Mouse (Mus musculus): ENCODE data around the gene Sstr3. TPM values are rescaled to one million over a fixed set of nuclear protein-coding genes. Genes with fewer than 3 reads are reported as not detected.

The Sstr3 gene
- polyA plus RNA-seq, 1 experiment from 2014 or later, result 0.22 TPM

DNA sequence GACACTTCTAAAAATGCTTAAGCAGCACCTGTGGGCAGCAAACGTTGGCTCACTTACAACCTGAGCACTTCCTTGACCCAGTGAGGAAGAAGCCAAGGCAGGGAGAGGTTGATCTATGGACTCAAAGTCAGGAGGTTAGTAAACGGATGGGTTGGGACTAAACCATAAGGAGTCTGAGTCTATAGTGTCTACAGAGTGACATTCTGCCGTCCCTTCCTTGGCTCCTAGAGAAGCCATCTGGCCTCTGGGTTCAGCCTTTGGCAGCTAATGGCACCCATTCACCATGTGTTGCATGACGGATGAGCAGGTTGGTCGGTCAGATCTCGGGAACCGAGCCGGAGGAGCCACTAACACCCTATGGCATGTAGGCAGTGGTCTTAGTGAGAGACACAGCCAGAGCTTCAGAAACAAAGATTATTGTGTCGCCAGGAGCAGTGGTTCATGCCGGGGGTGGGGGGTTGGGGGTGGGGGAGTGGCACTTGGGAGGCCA lies 11.1 kb downstream of the Sstr3 start:
- Histone ChIP-seq H3K27me3 (ENCODE audit: insufficient read depth, poor library complexity, severe bottlenecking) (peaks cover 26% of the 10 kb centered on the region), H3K27ac (no peak overlapping the region), H3K4me3 (no peak overlapping the region), H3K4me1 (replicated peaks) (peaks cover 51% of the 10 kb centered on the region), H3K9me3 (no peaks in the 10 kb centered on the region), H3K36me3 (no peaks in the 10 kb centered on the region)
- DNase-seq (ENCODE audit: low spot score), result no peak
- WGBS, result 82% methylated on average over 10 of the region's 10 CpGs

DNA sequence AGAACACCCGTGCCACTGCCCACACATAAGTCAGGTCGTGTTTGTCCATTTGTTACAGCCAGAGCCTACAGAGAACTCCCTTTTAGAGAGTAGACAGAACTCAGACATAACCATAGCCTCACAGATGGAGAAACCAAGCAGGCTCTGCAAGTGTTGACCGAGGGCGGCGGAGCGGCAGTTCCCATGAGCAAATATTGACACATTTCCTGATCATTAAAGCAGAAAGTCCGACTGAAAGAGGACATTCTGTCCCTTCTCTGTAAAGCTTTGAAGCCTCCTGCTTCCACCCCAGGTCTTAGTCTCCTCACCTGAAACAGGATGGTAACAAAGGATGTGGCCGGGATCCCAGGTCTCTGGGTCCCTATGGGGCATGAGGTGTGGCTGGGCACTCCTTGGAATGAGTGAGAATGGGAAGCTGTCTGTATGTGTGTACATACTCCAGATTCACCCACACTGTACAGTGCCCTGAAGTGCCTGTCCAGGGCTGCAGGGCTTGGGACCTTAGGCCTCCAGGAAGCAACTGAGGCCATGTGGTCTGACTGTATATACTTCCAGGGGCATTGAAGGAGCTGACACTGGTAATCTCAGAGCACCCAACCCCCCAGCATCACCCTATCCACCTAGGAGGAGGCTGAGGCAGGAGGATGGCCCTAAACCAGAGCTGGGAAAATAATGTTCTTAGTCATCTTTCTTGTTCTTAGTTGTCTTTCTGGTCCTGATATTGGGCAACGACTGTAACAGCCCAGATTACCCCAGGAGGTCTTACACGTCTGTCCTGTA lies 11.7 kb downstream of the Sstr3 start:
- H3K27me3 ChIP-seq (ENCODE audit: insufficient read depth, poor library complexity, severe bottlenecking), result peaks cover 22% of the 10 kb centered on the region
- 69% methylated on average over 10 of the region's 10 CpGs for WGBS
- no peaks in the 10 kb centered on the region for H3K9me3 ChIP-seq
- 0 out of 2 replicates have a peak overlapping the region, but pooled peaks have one; percentile 8 for H3K27ac ChIP-seq
- H3K36me3 ChIP-seq, result no peaks in the 10 kb centered on the region
- H3K4me1 ChIP-seq (replicated peaks), result peaks cover 53% of the 10 kb centered on the region
- H3K4me3 ChIP-seq, result no peak overlapping the region
- DNase-seq (ENCODE audit: low spot score), result no peak

DNA sequence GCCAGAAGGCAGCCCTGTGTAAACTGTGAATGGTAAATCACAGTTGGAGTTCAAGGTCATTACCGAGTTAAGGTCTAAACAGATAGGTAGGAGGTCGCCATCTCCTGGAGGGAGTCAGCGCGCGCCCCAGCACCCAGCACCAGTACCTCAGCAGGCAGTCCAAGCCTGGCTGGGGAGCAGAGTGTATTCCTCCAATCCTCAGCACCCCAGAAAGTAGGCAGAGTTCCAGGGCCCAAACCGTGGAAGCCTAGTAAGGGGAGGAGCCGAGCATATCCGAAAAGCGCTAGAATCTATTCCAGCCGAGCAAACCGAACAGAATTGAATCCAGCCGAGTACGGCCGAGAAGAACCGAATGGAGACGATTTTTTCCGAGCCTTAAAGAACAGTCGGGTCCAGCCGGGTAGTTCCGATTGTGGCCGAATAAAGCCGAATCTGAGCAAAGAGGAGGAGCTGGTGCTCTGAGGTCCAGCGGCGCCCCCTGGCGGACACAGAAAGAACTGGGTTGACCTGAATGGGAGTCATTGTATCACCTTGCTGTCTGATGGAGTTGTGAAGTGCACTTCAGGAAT lies 12.5 kb downstream of the Sstr3 start:
- Histone ChIP-seq H3K4me1 (replicated peaks) (peaks cover 53% of the 10 kb centered on the region), H3K27ac (peak overlapping the region; percentile 81), H3K36me3 (no peaks in the 10 kb centered on the region), H3K27me3 (ENCODE audit: insufficient read depth, poor library complexity, severe bottlenecking) (peaks cover 22% of the 10 kb centered on the region), H3K9me3 (no peaks in the 10 kb centered on the region), H3K4me3 (peak overlapping the region; percentile 49)
- WGBS, result under 1% methylated on average over 25 of the region's 25 CpGs
- peak; percentile 97 for DNase-seq (ENCODE audit: low spot score)

DNA sequence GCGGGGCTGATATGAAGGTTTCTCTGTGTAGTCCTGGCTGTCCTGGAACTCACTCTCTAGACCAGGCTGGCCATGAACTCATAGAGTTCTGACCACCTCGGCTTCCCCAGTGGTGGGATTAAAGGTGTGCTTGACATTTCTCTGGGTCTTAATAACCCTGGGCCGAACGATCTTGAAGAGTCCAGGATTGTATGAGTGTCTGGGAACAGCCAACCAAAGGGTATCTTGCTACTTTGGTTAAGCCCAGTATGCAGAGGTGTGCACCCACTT lies 13.1 kb downstream of the Sstr3 start:
- Histone ChIP-seq H3K36me3 (no peaks in the 10 kb centered on the region), H3K27ac (peak overlapping the region; percentile 81), H3K4me1 (replicated peaks) (peaks cover 49% of the 10 kb centered on the region), H3K4me3 (peak overlapping the region; percentile 49), H3K9me3 (no peaks in the 10 kb centered on the region), H3K27me3 (ENCODE audit: insufficient read depth, poor library complexity, severe bottlenecking) (peaks cover 19% of the 10 kb centered on the region)
- 76% methylated on average over 4 of the region's 4 CpGs for WGBS
- DNase-seq (ENCODE audit: low spot score), result no peak

DNA sequence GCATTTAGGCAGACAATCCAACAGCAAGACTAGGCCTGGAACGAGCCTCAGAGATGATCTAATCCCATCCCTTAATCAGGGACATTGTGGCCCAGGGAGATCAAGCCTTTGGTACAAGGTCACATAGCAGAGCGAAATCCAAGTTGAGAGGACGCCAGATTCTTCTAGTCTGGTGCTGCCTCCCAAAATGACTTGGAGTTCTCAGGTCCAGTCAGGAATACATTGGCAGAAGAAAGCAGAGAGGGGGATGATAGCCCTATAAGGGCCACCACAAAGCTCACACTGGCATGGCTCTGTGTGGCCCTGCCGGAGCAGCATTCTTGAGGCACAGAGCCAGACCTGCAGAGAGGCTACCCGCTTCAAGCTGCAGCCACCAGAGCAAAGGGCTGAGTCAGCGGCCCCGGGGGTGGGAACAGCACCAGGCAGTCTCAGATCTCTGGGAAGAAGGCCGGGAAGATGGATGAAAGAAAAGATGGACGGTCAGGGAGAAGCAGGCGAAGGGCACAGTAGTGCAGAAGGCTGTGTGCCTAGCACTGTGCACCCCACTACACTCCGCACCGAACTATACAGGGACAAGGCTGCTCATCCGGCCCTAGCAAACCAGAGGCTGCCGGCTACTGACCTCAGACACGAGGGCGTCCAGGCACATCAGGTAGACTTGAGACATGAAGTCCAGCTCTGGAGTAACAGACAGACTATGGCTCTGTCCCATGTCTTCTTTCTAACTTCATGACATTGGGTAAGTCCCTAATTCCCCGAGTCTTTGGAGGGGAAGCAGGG lies 13.6 kb downstream of the Sstr3 start, which contains the start of gene C1qtnf6:
TSS of gene C1qtnf6 (minus strand) at position 746 of the 780 bp plus-strand sequence.
- WGBS, result 70% methylated on average over 17 of the region's 17 CpGs
- Histone ChIP-seq H3K4me3 (peak within 1 kb of the TSS; percentile 49), H3K4me1 (replicated peaks) (peaks cover 44% of the 10 kb centered on the region), H3K9me3 (no peaks in the 10 kb centered on the region), H3K27me3 (ENCODE audit: insufficient read depth, poor library complexity, severe bottlenecking) (peaks cover 19% of the 10 kb centered on the region), H3K27ac (peak within 1 kb of the TSS; percentile 81), H3K36me3 (no peaks in the 10 kb centered on the region)
- no peak for DNase-seq (ENCODE audit: low spot score)

DNA sequence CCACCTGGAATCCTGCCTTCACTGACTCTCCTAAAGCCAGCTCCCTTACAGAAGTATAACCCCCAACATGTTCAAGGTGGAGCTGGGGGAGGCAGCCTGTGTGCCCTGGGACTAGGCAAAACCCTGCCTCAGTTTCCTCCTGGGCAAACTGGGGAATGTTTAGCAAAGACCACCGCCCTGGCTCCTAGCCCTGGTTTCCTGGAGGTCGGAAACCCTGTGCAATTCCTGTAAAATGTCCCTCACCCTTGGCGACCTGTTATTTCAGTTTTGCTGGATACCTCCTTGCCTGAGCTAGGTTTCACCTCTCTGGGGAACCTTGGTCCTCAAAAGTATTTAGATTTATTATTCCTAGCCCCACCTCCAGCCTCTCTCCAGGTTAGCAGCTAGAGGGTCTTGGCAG lies 14.3 kb downstream of the Sstr3 start:
- Histone ChIP-seq H3K4me1 (replicated peaks) (peaks cover 38% of the 10 kb centered on the region), H3K4me3 (peak overlapping the region; percentile 48; the same call in 1 of the 2 replicates), H3K27me3 (ENCODE audit: insufficient read depth, poor library complexity, severe bottlenecking) (peaks cover 19% of the 10 kb centered on the region), H3K9me3 (no peaks in the 10 kb centered on the region), H3K27ac (peak overlapping the region; percentile 84; the same call in 1 of the 2 replicates), H3K36me3 (no peaks in the 10 kb centered on the region)
- DNase-seq (ENCODE audit: low spot score), result no peak
- 70% methylated on average over 3 of the region's 3 CpGs for WGBS

DNA sequence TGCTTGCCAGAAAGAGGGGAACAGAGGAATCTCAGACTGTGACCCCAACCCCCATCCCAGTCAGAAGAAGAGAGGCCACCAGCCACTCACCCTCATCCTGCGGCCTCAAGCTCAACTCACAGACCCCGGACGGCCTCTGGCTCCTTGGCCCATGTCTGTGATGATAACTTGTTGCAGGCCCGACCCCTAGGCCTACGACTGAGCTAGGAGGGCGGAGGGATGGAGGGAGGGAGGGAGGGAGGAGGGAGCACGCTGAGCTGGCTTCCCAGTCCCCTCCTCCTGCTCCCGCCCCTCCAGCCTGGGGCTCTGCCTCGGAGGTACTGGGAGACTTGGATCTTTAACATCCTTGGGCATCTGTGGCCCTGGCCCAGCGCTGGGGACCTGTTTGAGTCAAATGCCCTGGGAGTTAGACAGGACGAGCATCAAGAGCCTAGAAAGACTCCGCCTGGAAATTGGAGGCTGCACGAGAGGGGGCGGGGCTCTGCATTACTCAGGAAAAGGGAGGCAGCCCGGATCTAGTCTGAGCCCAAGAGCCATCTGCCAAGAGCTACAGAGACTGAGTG lies 15.0 kb downstream of the Sstr3 start:
- Histone ChIP-seq H3K9me3 (no peaks in the 10 kb centered on the region), H3K4me3 (peak overlapping the region; percentile 48), H3K36me3 (no peaks in the 10 kb centered on the region), H3K4me1 (replicated peaks) (peaks cover 45% of the 10 kb centered on the region), H3K27me3 (ENCODE audit: insufficient read depth, poor library complexity, severe bottlenecking) (peaks cover 19% of the 10 kb centered on the region), H3K27ac (peak overlapping the region; percentile 84)
- DNase-seq (ENCODE audit: low spot score), result peak; percentile 73
- 1% methylated on average over 15 of the region's 15 CpGs for WGBS

DNA sequence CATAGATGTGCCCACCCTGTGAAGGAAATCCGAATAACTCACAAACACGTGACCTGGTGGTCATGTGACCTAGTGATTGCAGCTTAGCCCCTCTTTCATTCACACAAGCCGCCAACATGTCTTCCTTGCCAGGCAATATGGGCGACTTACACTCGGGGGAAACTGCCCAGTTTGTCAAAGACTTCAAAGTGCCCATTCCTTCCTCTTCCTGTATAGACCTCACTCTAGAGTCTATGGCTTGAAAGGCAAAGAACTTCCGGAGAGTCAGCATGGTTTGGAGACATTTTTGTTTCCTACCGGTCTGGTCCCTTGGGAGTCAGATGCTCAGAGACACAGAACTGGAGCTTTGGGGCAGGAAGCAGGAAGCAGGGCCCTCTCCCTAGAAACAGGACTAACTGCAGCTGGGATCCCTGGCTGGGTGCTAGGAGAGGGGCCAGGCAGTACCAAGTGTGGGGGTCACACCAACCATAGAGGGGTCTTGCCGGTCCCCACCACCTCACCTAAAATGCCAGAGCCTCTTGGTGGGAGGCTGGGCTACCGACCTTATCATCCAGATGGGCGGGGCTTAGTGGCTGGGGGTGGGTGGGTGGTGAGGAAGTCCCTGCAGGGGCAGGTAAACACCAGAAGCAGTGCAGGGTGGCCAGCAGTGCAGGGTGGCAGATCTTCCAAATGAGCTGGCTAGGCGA lies 15.6 kb downstream of the Sstr3 start:
- H3K27ac ChIP-seq, result peak overlapping the region; percentile 84
- H3K4me1 ChIP-seq (replicated peaks), result peaks cover 51% of the 10 kb centered on the region
- no peak for DNase-seq (ENCODE audit: low spot score)
- peaks cover 19% of the 10 kb centered on the region for H3K27me3 ChIP-seq (ENCODE audit: insufficient read depth, poor library complexity, severe bottlenecking)
- H3K9me3 ChIP-seq, result no peaks in the 10 kb centered on the region
- peak overlapping the region; percentile 48 for H3K4me3 ChIP-seq
- WGBS, result 54% methylated on average over 11 of the region's 11 CpGs
- no peaks in the 10 kb centered on the region for H3K36me3 ChIP-seq

DNA sequence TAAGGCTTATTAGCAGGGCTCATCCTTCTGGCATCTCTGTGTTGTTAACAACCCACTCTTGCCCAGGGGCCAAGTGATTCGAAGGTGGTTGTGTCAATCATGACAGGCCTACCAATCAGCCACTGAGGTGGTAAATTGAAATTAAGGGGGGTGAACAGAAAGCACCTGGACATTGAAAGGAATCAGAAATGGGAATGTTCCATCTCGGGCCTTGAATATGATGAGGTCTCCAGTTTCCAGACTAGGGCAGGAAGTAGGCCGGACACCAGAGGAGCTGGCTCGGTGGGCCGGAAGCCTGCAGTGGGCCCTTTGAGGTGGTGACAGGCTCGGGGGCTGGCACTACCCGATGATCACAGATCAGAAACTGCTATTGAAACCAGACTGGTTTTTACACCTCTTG lies 16.5 kb downstream of the Sstr3 start:
- Histone ChIP-seq H3K27ac (no peak overlapping the region), H3K9me3 (no peaks in the 10 kb centered on the region), H3K4me3 (no peak overlapping the region), H3K4me1 (replicated peaks) (peaks cover 59% of the 10 kb centered on the region), H3K27me3 (ENCODE audit: insufficient read depth, poor library complexity, severe bottlenecking) (peaks cover 19% of the 10 kb centered on the region), H3K36me3 (no peaks in the 10 kb centered on the region)
- no peak for DNase-seq (ENCODE audit: low spot score)
- WGBS, result 90% methylated on average over 7 of the region's 7 CpGs

DNA sequence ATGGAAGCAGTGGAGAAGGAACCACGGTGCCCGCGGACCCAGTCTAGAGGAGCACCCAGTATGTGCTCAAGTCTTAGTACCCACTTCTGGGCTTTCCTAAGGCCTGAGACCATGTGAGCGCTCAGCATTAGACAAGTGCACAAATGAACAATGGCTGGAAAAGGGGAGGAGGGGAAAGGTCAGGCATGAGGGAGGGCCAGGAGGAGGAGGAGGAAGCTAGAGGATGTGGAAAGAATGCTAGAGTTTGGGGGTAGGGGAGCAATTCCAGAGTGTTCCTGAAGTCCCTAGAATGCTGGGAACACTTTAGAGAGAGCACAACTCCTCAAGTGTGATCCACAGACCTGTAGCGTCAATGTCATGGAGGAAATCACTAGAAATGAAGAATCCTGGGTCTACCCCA lies 20.3 kb downstream of the Sstr3 start:
- Histone ChIP-seq H3K27ac (peak overlapping the region; percentile 41), H3K4me3 (no peak overlapping the region), H3K4me1 (replicated peaks) (peaks cover 50% of the 10 kb centered on the region), H3K27me3 (ENCODE audit: insufficient read depth, poor library complexity, severe bottlenecking) (no peaks in the 10 kb centered on the region), H3K9me3 (no peaks in the 10 kb centered on the region), H3K36me3 (no peaks in the 10 kb centered on the region)
- WGBS, result 85% methylated on average over 5 of the region's 5 CpGs
- DNase-seq (ENCODE audit: low spot score), result no peak

DNA sequence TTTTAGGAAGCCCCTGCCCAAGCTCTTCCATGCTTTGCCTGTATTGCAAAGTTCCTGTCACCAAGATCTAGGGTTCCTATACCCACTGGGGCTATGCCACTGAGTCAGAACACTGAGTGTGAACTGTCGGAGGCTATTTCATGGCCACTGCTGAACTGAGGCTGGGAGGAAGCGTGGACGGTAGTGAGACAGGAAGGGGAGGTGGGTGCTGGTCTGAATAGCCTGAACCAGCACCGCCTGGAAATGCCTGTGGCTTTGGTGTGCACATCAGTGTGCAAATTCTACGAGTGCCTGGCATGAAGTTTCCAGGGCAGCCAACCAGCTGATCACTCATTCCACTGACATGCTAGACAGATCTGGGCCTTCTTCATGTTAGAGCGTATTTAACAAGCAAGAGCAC lies 22.6 kb downstream of the Sstr3 start:
- peaks cover 44% of the 10 kb centered on the region for H3K4me1 ChIP-seq (replicated peaks)
- no peak for DNase-seq (ENCODE audit: low spot score)
- 0 out of 2 replicates have a peak overlapping the region, but pooled peaks have one; percentile 29 for H3K27ac ChIP-seq
- H3K36me3 ChIP-seq, result no peaks in the 10 kb centered on the region
- no peaks in the 10 kb centered on the region for H3K27me3 ChIP-seq (ENCODE audit: insufficient read depth, poor library complexity, severe bottlenecking)
- 84% methylated on average over 6 of the region's 6 CpGs for WGBS
- no peaks in the 10 kb centered on the region for H3K9me3 ChIP-seq
- H3K4me3 ChIP-seq, result no peak overlapping the region

DNA sequence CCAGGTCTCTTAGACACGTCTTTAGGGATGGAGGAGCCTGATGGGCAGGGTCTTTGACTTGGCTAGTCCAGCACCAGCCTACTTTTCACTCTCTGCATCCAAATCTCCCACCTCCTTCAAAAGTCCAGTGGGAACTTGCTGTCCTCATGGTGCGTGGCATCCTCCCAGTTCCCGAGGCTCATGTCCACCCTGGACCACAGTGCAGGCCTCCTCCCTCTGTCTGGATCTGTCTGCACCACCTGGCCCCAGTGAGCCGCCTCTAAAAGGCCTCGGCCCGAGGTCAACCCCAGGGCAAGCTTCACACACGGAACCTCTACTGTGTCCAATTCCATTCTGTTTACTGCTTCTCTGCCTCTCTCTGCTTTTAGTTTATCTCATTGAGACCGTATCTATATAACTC lies 23.2 kb downstream of the Sstr3 start:
- WGBS, result 67% methylated on average over 8 of the region's 8 CpGs
- Histone ChIP-seq H3K27me3 (ENCODE audit: insufficient read depth, poor library complexity, severe bottlenecking) (no peaks in the 10 kb centered on the region), H3K4me3 (no peak overlapping the region), H3K4me1 (replicated peaks) (peaks cover 45% of the 10 kb centered on the region), H3K36me3 (no peaks in the 10 kb centered on the region), H3K9me3 (no peaks in the 10 kb centered on the region), H3K27ac (0 out of 2 replicates have a peak overlapping the region, but pooled peaks have one; percentile 40)
- DNase-seq (ENCODE audit: low spot score), result no peak
